Mouse (Mus musculus) lung, embryonic 14.5 days (tissue): ENCODE results near the gene Dhdh. TPM values are rescaled to one million over a fixed set of nuclear protein-coding genes. Genes with fewer than 3 reads are reported as not detected.

Experiments used
- ATAC-seq: fragments of 200-750 bp; cut with Nextera tagmentation; 2 replicates; pipeline ENCODE4 v1.8.0; 2017; ENCODE audit warnings: mild to moderate bottlenecking, moderate TSS enrichment, moderate library complexity; ENCODE audit not compliant: insufficient read depth
- DNase-seq: peaks from one replicate; pipeline ENCODE4 v3.0.0-alpha.2; 2015
- H3K27ac ChIP-seq: fragments of 300-500 bp; sonication (generic); 2 replicates; pipeline ENCODE4 v1.5.1; 2014; ENCODE audit warnings: low read depth, mild to moderate bottlenecking, moderate library complexity
- H3K27me3 ChIP-seq: fragments of 300-500 bp; sonication (generic); 2 replicates; pipeline ENCODE4 v1.6.1; 2014; ENCODE audit warnings: low read length, control low read depth; ENCODE audit not compliant: insufficient read depth
- H3K36me3 ChIP-seq: fragments of 300-500 bp; sonication (generic); 2 replicates; pipeline ENCODE4 v1.6.1; 2014; ENCODE audit warnings: control low read depth; ENCODE audit not compliant: insufficient read depth
- H3K4me1 ChIP-seq: fragments of 300-500 bp; sonication (generic); 2 replicates; pipeline ENCODE4 v1.6.1; 2014; ENCODE audit warnings: antibody characterized with exemption, control low read depth; ENCODE audit not compliant: insufficient read depth
- H3K4me2 ChIP-seq: fragments of 300-500 bp; sonication (generic); 2 replicates; pipeline ENCODE4 v1.6.1; 2014; ENCODE audit warnings: mild to moderate bottlenecking
- H3K4me3 ChIP-seq: fragments of 300-500 bp; sonication (generic); 2 replicates; pipeline ENCODE4 v1.5.1; 2014; ENCODE audit warnings: low read depth, low read length
- H3K9ac ChIP-seq: fragments of 300-500 bp; sonication (generic); 2 replicates; pipeline ENCODE4 v1.6.1; 2014
- H3K9me3 ChIP-seq: fragments of 300-500 bp; sonication (generic); 2 replicates; pipeline ENCODE4 v1.6.1; 2016; ENCODE audit warnings: low read depth, low read length, control low read depth
- CTCF ChIP-seq: IDR thresholded peaks from 2 replicates; pipeline ENCODE4 v1.5.1; 2016; ENCODE audit warnings: antibody characterized with exemption, low read depth
- WGBS: fragments of 180-500 bp; shearing (Covaris S2); extraction: QIAGEN DNeasy Blood & Tissue Kit; methylation state at CpG from one replicate; pipeline ENCODE4 v1.1.7; 2014; 5-methylcytosine and 5-hydroxymethylcytosine counted together
- polyA plus RNA-seq: library from polyadenylated mRNA; unstranded; fragments of >200 nt; fragmentation: Nextera tagmentation; extraction: Ambion mirVana; gene quantifications from 2 replicates; pipeline ENCODE4 v1.2.1, GENCODE M21; 2014

The Dhdh gene
- polyA plus RNA-seq, 1 experiment from 2014 or later = 3.0 TPM

DNA sequence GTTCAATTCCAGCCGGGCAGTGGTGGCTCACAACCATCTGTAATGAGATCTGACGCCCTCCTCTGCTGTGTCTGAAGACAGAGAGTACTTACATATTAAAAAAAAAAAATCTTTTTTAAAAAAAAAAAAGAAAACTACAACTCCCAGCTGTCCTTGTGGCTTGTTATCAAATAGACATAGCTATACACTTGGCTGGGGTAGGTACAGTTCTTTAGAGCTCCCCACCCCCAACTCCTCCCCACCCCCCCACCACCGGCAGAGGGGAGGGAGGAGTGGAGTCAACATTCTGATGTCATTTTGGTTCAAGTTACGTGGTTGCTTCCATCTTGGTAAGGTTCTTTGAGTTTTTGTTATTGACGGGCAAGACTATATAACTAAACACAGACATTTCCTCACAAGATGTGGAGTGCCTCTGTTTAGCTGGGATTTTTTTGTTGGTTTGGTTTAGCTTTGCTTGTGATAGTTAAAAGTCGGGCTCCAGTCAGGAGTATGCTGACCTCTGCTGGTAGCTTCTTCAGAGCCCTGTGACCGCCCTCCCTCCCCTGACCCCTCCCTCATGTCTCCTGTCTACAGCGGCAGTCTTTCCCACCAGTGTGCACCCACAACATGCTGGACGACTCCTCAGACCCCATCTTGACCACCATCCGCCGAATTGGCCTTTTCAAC lies 41.1 kb downstream of the Dhdh start:
- Histone ChIP-seq H3K27ac (no peak overlapping the region), H3K4me3 (no peak overlapping the region), H3K27me3 (no peaks in the 10 kb centered on the region), H3K4me1 (no peaks in the 10 kb centered on the region), H3K36me3 (peaks cover 67% of the 10 kb centered on the region), H3K9ac (no peak overlapping the region), H3K9me3 (no peaks in the 10 kb centered on the region), H3K4me2 (no peak overlapping the region)
- WGBS = 30% methylated on average over 11 of the region's 11 CpGs
- peak; percentile 39; the same call in 1 of the 2 replicates for TF ChIP-seq CTCF
- DNase-seq = peak; percentile 72
- 0 out of 2 replicates have a peak, but pooled peaks have one; percentile 36 for ATAC-seq

DNA sequence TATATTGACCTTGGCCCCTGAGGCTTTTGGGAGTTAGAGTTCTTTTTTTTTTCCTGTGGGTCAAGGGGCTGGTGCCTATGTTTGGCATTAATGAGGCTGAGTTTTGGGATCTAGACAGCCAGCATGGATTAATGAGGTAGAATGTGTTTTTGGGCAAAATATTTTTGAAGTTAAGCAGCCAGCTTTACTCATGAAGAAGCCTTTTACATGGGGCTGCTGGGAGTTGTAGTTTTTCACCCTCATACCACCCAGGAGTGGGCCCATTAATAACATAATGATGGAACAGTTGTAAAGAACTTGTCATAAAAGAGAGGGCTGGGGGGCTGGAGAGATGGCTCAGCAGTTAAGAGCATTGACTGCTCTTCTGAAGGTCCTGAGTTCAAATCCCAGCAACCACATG lies 42.0 kb downstream of the Dhdh start:
- Histone ChIP-seq H3K36me3 (peaks cover 65% of the 10 kb centered on the region), H3K27me3 (no peaks in the 10 kb centered on the region), H3K4me3 (no peak overlapping the region), H3K9ac (no peak overlapping the region), H3K4me2 (no peak overlapping the region), H3K4me1 (no peaks in the 10 kb centered on the region), H3K27ac (no peak overlapping the region), H3K9me3 (no peaks in the 10 kb centered on the region)
- no peak for TF ChIP-seq CTCF
- ATAC-seq (no peak), DNase-seq (no peak)

DNA sequence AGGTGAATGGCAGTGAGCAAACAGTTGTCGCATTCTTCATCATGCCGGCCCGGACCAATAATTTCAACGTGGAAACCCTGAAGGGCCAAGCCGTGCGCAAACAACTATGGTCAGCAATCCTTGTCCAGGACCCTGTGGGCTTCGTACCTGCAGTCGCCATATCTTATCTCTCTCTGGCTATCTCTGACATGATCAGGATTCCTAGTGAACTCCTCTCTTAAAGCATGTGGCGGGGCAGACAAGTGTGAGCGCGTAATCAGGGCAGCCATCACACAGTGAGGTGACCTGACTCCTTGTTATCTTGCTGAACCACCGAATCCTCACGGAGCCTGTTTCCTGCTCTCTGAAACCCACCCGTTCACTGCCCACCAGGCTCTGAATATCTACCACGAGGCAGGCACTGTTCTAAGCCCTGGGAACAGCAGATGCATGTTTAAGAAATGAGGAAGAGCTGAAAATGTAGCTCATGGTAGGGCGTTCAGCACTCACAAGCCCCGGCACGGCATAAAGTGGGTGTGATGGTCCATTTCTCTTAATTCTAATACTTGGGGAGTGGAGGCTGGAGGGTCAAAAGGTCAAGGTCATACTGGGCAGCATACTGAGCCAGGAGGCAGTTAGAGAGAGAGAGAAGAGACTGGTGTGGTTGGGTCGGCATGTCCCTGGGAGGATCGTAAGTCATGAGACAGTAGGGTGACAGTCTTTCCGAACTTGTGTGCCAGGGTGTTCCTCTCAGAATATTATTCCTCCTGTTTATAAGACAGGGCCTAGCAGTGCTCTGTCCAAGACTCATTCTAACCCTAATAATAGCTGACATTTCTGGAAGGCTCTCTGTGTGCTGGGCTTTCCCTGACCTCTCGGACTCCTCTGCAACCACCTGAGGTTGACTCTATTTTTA lies 44.8 kb downstream of the Dhdh start:
- H3K27me3 ChIP-seq = no peaks in the 10 kb centered on the region
- peaks cover 68% of the 10 kb centered on the region for H3K36me3 ChIP-seq
- no peaks in the 10 kb centered on the region for H3K9me3 ChIP-seq
- ATAC-seq (no peak), DNase-seq (no peak)
- no peak for TF ChIP-seq CTCF
- no peak overlapping the region for H3K4me3 ChIP-seq
- H3K27ac ChIP-seq = no peak overlapping the region
- H3K4me1 ChIP-seq = no peaks in the 10 kb centered on the region
- 71% methylated on average over 22 of the region's 22 CpGs for WGBS
- H3K4me2 ChIP-seq = no peak overlapping the region
- no peak overlapping the region; the same call in 1 of the 2 replicates for H3K9ac ChIP-seq

DNA sequence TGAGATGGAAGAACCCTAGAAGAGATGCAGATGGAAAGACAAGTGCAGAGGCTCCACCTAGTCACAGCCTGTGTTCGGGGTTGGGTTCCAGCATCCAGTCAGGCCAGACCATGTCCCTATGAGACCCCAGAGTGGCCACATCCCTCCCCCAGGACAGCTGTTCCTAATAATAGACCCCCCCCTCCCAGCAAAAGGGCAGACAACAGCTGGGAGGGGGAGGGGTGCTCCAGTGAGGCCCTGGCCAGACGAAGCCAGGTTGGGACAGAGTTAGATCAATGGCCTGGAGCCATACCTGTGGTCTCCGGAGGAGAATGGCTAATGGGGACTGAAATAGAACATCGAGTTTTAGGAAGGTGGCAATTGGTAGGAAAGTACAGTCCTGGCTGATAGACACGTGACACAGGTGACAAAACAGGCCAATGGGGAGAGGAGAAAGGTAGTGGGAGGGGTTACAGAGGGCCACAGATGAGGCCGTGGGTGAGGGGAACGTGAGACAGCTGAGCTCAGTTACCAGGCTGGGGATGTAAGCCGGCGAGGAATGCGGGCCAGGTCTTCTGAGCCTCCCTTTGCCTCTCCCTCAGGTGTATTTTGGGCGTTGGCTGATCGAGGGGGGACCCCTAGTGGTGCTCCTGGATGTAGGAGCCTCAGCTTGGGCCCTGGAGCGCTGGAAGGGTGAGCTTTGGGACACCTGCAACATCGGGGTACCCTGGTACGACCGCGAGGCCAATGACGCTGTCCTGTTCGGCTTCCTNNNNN lies 50.9 kb downstream of the Dhdh start, which contains the start of gene Ruvbl2:
Ruvbl2 (minus strand) TSS at position 576 of the 756 bp plus-strand sequence.
- Histone ChIP-seq H3K9ac (peak within 1 kb of the TSS; percentile 30; the same call in 1 of the 2 replicates), H3K27ac (no peak within 1 kb of the TSS), H3K36me3 (peaks cover 26% of the 10 kb centered on the region; the same call in 1 of the 2 replicates), H3K27me3 (no peaks in the 10 kb centered on the region), H3K9me3 (no peaks in the 10 kb centered on the region), H3K4me3 (no peak within 1 kb of the TSS; the same call in 1 of the 2 replicates), H3K4me2 (peak within 1 kb of the TSS; percentile 21; the same call in 1 of the 2 replicates), H3K4me1 (peaks cover 18% of the 10 kb centered on the region)
- DNase-seq (peak; percentile 59), ATAC-seq (no peak)
- peak; percentile 61 for TF ChIP-seq CTCF
- 19% methylated on average over 19 of the region's 19 CpGs for WGBS

DNA sequence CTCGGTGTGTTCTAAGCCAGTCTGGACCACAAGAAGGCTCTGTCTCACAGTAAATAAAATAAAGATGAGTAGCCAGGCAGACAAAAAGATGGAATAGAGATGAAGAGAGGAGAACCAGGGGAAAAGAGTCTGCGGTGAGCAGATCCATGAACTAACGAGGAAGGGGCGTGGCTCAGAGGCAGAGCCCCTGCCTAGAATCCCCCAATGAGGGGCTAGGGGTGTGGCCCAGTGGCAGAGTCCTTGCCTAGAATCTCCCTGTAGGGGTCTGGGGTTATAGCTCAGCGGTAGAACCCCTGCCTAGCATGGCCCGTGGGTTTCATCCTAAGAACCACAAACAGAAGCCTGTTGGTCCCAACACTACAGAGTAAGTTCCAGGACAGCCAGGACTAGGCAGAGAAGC lies 51.6 kb downstream of the Dhdh start:
- Histone ChIP-seq H3K4me1 (peaks cover 19% of the 10 kb centered on the region), H3K27ac (no peak overlapping the region), H3K36me3 (peaks cover 20% of the 10 kb centered on the region; the same call in 1 of the 2 replicates), H3K9me3 (no peaks in the 10 kb centered on the region), H3K27me3 (no peaks in the 10 kb centered on the region), H3K4me3 (no peak overlapping the region; the same call in 1 of the 2 replicates), H3K4me2 (peak overlapping the region; percentile 21; the same call in 1 of the 2 replicates), H3K9ac (no peak overlapping the region)
- no peak for TF ChIP-seq CTCF
- DNase-seq (peak; percentile 39), ATAC-seq (no peak)
- WGBS = 41% methylated on average over 6 of the region's 6 CpGs

DNA sequence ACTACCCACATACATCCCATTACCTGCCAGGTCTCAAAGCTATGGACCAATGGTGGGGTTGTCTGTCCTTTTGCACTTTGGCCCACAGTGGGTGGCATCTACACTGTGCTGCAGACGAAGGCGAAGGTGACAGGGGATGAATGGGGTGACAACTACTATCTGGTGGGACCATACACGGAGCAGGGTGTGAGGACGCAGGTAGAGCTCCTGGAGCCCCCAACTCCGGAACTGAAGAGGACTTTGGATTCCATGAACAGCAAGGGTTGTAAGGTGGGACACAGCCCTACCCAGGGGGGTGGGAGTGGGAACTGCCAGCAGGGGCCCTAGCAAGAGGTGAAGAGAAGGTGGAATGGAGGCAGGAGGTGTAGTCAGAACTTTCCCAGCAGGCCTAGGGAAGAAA lies 52.2 kb downstream of the Dhdh start:
- no peak overlapping the region for H3K27ac ChIP-seq
- peak overlapping the region; percentile 87; the same call in 1 of the 2 replicates for H3K4me3 ChIP-seq
- peaks cover 23% of the 10 kb centered on the region for H3K36me3 ChIP-seq
- no peaks in the 10 kb centered on the region for H3K27me3 ChIP-seq
- peak overlapping the region; percentile 98; the same call in 1 of the 2 replicates for H3K4me2 ChIP-seq
- DNase-seq = no peak
- H3K9me3 ChIP-seq = no peaks in the 10 kb centered on the region
- WGBS = 75% methylated on average over 5 of the region's 5 CpGs
- no peak for ATAC-seq
- H3K9ac ChIP-seq = no peak overlapping the region
- no peak for TF ChIP-seq CTCF
- H3K4me1 ChIP-seq = peaks cover 19% of the 10 kb centered on the region
